Mouse (Mus musculus) mouse trophoblast stem cell (cell line): ENCODE results near the gene Ldlrad3.

ENCODE experiments used
- in situ Hi-C, 2 experiments: fragments of 300-500 bp; cut with MseI, MboI; formaldehyde crosslinking; loops; 2 replicates in 1 of 2; 3 replicates in 1 of 2; pipeline ENCODE4 v1.15.1; 2025

Ldlrad3 gene

DNA sequence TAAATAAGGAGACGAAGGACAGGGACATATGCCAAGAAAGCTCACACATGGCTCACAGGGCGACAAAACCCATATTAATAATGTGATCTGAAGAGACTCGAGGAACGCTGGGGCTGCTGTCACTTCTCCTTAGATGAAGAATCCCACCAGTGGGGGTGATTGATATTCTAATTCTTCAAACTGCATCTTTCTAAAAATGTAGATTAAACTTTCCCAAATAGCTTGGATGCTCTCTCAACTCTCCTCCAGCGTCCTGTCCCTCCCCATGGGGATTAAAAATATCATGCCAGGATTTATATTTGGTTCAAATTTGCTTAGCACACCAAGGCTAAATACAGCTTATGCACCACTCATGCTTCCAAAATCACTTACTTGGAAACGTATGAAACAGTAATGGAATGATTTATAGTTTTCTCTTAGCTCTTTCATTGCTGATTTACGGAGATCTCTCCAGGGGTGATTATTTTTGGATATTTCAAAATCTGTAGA is 182.4 kb downstream of the Ldlrad3 start:
- in situ Hi-C loops = no loop called here

- in situ Hi-C loops = no loop called here
Observed at GRCm38 (mm10) chr2:102002974-102003775, 183.0 kb downstream of the Ldlrad3 start.

- in situ Hi-C loops = no loop called here
Observed at GRCm38 (mm10) chr2:102002408-102002973, 183.7 kb downstream of the Ldlrad3 start.

DNA sequence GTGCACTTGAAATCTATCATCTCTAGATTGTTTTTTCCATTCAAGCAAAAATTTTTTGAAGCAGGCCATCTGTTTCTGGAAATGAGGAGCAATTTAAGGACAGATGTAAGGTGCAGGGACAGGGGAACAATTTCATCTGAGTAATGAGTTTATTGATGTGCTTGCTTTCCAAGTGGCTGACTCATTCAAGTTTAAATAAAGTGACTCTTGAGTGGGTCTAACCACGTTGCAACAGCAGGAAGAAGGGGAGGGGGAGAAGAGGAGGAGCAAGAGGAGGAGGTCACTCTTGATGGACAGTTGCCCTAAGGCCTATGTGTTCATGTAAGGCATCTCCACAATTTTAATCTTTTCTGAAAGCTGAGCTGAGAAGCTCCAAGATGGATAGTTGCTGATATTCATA is 184.5 kb downstream of the Ldlrad3 start:
- in situ Hi-C loops = no loop called here

GRCm38 (mm10) chr2:101998911-101999572 is 187.1 kb downstream of the Ldlrad3 start:
- in situ Hi-C loops = no loop called here

GRCm38 (mm10) chr2:101997013-101997412 is 189.2 kb downstream of the Ldlrad3 start:
- in situ Hi-C loops = no loop called here

DNA sequence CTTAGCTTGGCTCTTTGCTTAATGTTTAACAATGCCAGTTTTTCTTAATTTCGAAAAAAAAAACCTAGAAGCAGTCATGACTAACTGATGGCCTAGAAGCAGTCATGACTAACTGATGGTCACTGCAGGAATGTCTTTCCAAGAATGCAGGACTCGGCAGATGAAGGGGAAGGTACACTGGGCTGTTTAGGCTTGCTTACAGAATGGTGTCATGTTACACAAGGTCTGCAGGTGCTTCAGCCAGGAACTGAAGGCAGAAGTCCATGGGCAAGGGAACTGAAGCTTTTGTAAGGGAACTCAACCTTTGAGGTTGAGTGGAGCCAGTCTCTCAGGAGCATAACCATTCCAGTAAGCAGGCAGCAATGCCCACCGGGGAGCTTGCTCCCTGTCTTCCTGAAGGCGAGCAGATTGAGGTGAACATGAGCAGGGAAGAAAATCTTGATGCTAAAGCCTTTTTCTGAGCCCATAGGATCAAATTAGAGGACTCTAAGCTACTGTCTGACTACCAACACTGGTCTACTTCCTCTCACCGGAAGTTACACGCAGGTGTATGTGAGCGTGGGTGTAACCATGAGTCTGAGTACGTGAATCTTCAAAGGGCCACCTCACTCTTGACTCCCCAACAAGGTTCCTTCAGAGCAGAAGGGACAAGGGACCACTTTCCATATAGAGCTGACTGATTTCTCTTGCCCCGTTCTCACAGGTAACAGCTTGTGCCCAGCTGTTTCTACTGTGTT is 193.4 kb downstream of the Ldlrad3 start:
- in situ Hi-C loops = no loop called here

- in situ Hi-C loops = no loop called here
Observed at GRCm38 (mm10) chr2:101991726-101992125, 194.5 kb downstream of the Ldlrad3 start.

- in situ Hi-C loops = no loop called here
Observed at GRCm38 (mm10) chr2:101986344-101987087, 199.7 kb downstream of the Ldlrad3 start.

DNA sequence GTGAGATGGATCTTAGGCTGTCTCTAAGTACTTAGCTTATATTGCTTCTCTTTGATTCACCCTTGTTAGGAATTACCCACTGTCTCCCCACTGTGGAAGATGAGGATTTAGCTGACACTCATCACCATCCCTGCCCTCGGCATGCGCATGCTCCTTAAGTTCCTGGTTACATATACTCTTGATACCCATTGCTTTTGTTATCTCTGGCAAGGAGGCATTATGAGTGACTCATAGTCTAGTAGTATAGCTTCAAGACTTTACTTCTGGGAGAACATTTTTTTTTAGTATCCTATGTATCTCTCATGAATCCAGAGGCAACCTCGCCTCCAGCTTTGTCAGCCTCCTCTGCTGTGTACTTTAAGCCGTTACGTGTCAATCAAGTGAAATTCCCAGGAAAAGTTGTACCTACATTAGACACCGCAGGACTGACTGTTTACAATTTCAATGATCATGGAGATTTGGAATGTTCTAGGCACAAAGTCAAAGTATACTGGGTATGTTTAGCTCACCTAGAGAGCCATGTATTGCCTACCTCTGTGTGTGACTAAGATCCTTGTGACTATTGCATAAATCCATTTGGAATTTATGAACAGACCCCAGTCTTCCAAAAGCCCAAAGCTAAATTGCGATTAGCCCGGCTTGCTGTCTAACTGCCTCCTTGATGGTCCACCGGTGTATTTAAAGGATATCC is 202.2 kb downstream of the Ldlrad3 start:
- in situ Hi-C loops = no loop called here

DNA sequence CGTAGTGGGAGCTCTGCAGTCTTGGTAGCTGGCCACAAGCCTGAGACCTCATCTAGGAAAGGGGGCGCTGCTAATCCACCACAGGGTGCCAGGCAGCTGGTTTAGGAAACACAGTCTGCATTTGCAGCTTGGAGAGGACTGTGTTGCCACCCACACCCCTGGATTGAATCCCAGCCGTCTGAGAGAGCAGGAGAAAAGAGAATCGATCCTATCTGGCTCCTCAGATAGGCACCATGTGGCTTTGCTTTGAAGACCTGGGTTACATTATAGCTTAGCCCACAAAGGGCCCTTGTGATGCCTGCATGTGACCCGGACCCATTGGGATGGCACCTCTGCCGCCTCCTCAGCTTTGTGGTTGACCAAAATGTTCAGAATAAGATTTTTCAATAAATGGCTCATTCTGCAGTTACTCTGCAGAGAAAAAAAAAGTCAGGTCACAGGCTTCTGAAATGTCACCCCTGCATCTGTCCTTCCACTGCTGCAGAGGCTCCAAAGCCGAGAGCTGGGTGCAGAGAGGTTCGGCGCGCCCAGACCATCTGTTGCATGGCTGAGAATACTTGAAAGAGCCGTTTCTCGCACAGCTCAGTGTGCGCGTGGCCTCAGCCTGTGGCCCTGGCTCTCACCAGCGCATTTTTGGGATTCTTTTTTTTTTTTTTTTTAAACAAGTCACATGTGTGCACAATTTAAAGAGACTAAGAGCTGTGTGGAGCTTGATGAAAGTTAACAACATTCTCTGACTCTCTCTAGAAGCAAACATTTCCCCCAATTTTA is 202.9 kb downstream of the Ldlrad3 start:
- in situ Hi-C loops = no loop called here

DNA sequence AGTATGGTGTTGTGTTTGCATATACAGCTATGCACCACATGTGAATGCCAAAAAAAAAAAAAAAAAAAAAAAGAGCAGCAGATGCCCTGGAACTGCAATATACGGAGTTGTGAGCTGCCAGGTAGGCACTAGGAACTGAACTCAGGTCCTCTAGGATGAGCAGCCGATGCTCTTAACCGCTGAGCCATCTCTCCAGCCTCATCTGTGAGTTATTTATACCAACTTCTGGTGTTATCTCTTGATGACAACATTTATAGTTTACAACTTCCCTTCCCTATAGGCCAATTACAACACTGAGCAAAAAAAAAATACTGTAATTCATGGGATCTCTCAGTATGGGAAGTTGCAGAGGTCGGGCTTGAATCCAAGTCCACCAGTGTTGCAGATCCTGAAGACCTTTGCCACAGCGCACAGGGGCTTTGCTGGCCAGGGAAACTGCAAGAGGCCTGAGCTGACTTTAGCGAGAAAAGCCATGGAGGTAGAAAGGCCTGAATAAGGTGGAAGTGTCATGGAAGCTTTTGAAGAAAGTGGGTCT is 204.2 kb downstream of the Ldlrad3 start:
- in situ Hi-C loops = no loop called here

DNA sequence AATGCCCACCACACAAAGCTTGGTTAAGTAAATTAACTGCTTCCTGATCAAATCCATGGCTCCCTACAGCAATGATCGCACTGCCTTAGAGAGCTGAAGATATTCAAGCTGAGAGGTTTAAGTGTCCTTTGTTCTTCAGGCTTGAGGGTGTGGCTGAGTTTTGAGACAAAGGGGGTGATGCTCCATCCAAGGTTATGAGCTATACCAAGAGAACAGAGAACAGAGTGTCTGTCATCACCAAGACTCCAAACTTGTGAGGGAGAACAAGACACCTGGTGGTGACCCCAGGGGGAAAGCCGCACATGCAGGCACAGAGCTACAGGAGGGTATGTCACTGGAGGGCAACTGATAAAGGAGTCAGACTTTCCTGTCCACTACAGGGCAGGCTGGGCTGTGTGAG is 205.0 kb downstream of the Ldlrad3 start:
- in situ Hi-C loops = no loop called here

DNA sequence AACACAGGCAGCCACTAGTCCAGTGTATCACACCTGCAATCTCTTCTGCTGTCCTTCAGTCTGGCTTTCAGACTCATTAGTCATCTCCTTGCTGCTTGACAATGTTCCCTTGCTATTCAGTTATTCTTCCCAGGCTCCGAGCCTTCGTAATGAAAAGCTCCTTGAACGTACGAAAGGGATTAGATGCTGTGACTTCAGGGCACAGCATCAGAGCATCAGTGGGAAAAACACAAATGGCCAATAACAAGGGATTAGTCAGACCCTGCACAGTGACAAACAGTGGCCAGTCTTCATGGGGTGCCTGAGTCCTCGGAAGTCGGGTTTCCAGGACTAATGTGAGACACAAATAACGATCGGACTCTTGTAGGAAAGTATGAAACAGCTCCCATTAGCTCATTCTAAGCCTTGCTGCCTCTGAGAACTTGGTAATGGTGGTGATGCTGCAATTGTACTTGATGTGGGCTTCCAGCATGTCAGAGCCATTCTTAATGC is 205.7 kb downstream of the Ldlrad3 start:
- in situ Hi-C loops = no loop called here

- in situ Hi-C loops = no loop called here
Observed at GRCm38 (mm10) chr2:101978534-101979525, 207.4 kb downstream of the Ldlrad3 start.

- in situ Hi-C loops = no loop called here
Observed at GRCm38 (mm10) chr2:101976399-101977064, 209.7 kb downstream of the Ldlrad3 start.

GRCm38 (mm10) chr2:101973810-101974209 is 212.4 kb downstream of the Ldlrad3 start:
- in situ Hi-C loops = no loop called here

DNA sequence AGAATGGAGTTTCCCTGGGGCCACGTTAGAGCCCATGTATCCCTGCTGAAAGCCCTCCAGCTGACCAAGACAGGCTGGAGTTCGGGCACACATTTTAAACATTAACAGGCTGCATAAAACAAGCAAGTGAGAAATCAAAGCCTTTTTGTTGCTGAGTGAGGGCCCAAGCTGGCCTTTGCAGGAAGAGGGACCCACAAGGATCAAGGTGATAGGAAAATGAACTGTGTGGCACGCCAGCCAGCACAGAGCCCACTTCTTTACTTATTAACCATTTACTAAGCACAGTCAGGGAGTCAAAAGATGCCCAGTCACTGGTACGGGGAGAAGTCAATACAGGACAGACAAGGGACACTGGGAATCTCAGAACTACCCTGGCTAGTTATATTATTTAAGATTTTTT is 218.6 kb downstream of the Ldlrad3 start:
- in situ Hi-C loops = no loop called here
